Mouse (Mus musculus) hindbrain, embryonic 16.5 days (tissue): Measurements from ENCODE around the gene Pin1. TPM values are rescaled to one million over a fixed set of nuclear protein-coding genes. Genes with fewer than 3 reads are reported as not detected.
"Not testable (repeated sequence)": the region's sequence is repeated elsewhere in the genome, so short reads cannot be mapped to it uniquely, and the experiment has no call there.

Source experiments
- ATAC-seq: fragments of 200-750 bp; cut with Nextera tagmentation; 2 replicates; pipeline ENCODE4 v1.8.0; 2017; ENCODE audit warnings: moderate TSS enrichment, moderate library complexity
- H3K27ac ChIP-seq: fragments of 300-500 bp; sonication (generic); 2 replicates; pipeline ENCODE4 v1.5.1; 2014; ENCODE audit warnings: low read depth, mild to moderate bottlenecking, control low read depth, low read length, moderate library complexity
- H3K27me3 ChIP-seq: fragments of 300-500 bp; sonication (generic); replicated peaks from 2 replicates; pipeline ENCODE4 v1.6.1; 2014; ENCODE audit warnings: low read length; ENCODE audit not compliant: control insufficient read depth, insufficient read depth
- H3K36me3 ChIP-seq: fragments of 300-500 bp; sonication (generic); 2 replicates; pipeline ENCODE4 v1.6.1; 2014; ENCODE audit warnings: mild to moderate bottlenecking, low read length, moderate library complexity, mixed read lengths; ENCODE audit not compliant: control insufficient read depth, insufficient read depth
- H3K4me1 ChIP-seq: fragments of 300-500 bp; sonication (generic); 2 replicates; pipeline ENCODE4 v1.6.1; 2014; ENCODE audit warnings: low read depth, low read length; ENCODE audit not compliant: control insufficient read depth, insufficient read depth
- H3K4me2 ChIP-seq: fragments of 300-500 bp; sonication (generic); 2 replicates; pipeline ENCODE4 v1.6.1; 2014; ENCODE audit warnings: mild to moderate bottlenecking, low read length, control low read depth, moderate library complexity
- H3K4me3 ChIP-seq: fragments of 300-500 bp; sonication (generic); 2 replicates; pipeline ENCODE4 v1.5.1; 2014; ENCODE audit warnings: mild to moderate bottlenecking, low read length, control low read depth, moderate library complexity
- H3K9ac ChIP-seq: fragments of 300-500 bp; sonication (generic); 2 replicates; pipeline ENCODE4 v1.6.1; 2014; ENCODE audit warnings: low read depth, mild to moderate bottlenecking, control low read depth, low read length, moderate library complexity
- H3K9me3 ChIP-seq: fragments of 300-500 bp; sonication (generic); 2 replicates; pipeline ENCODE4 v1.6.1; 2014; ENCODE audit warnings: mild to moderate bottlenecking, low read length, moderate library complexity; ENCODE audit not compliant: control insufficient read depth
- WGBS: fragments of 180-500 bp; shearing (Covaris S2); extraction: QIAGEN DNeasy Blood & Tissue Kit; methylation state at CpG from one replicate; pipeline ENCODE4 v1.1.7; 2014; 5-methylcytosine and 5-hydroxymethylcytosine counted together
- polyA plus RNA-seq: library from polyadenylated mRNA; unstranded; fragments of >200 nt; fragmentation: Nextera tagmentation; extraction: Ambion mirVana; gene quantifications from 2 replicates; pipeline ENCODE4 v1.2.1, GENCODE M21; 2015

Gene Pin1
- polyA plus RNA-seq: 70.6 and 76.1 TPM in 2 replicates

DNA sequence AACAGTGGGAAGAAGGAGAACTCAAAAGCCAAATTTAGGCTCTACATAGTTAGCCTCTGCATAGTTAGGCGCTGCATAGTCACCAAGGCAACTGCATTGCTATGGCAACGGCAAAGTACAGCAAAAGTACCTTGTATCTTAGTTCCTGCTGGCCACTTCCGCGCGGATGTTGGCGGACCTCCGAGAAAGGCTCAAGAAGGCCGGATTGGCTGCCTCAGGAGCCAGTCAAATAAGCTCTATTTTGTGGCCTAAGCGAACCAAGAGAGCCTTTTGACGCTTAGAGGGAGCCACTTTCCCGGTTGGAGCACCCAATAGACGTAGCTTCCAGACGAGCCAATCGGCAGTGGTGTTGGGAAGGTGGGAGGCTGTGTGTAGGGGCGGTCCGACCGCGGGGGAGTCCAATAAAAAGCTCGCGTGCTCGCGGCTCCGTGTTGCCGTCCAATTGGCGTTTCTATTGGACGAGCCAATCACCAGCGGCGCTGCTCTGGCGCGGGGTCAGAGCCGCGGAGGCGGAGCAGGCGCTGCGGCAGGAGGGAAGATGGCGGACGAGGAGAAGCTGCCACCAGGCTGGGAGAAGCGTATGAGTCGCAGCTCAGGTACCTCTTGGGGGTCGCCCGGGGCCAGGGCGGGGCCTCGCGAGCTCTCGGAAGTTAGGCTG lies at the start of gene Pin1:
Pin1 (plus strand) TSS at position 494 of the 658 bp plus-strand sequence.
- Histone ChIP-seq H3K27ac (peak within 1 kb of the TSS; percentile 76), H3K4me3 (peak within 1 kb of the TSS; percentile 91), H3K9me3 (no peaks in the 10 kb centered on the region), H3K9ac (peak within 1 kb of the TSS; percentile 93), H3K36me3 (peaks cover 15% of the 10 kb centered on the region), H3K27me3 (no peaks in the 10 kb centered on the region), H3K4me1 (peaks cover 30% of the 10 kb centered on the region), H3K4me2 (peak within 1 kb of the TSS; percentile 75)
- WGBS: under 1% methylated on average over 45 of the region's 45 CpGs
- ATAC-seq: peak; percentile 99

DNA sequence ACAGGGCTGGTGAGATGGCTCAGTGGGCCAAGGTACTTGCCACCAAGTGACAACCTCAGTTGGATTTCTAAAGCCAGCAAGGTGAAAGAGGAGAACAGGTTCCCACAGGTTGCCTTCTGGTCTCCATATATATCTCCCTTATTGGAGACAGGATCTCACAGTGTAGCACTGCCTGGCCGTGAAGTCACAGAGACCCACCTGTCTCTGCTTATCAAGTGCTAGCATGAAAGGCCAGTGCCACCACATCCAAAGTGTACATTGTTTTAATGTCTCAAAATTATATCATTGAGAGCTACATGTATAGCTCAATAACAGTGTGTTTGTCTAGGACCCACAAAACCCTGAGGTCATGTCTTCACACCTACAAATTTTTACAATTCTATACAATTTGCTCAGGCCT lies 45.6 kb upstream of the Pin1 start:
- no peak overlapping the region for H3K4me3 ChIP-seq
- WGBS: 100% methylated on average over 1 of the region's 1 CpGs
- H3K36me3 ChIP-seq: peaks cover 9% of the 10 kb centered on the region; the same call in 1 of the 2 replicates
- peaks cover 6% of the 10 kb centered on the region for H3K4me1 ChIP-seq
- H3K27ac ChIP-seq: no peak overlapping the region
- peak overlapping the region; percentile 66 for H3K4me2 ChIP-seq
- no peaks in the 10 kb centered on the region for H3K9me3 ChIP-seq
- no peaks in the 10 kb centered on the region for H3K27me3 ChIP-seq
- no peak overlapping the region for H3K9ac ChIP-seq
- ATAC-seq: no peak

DNA sequence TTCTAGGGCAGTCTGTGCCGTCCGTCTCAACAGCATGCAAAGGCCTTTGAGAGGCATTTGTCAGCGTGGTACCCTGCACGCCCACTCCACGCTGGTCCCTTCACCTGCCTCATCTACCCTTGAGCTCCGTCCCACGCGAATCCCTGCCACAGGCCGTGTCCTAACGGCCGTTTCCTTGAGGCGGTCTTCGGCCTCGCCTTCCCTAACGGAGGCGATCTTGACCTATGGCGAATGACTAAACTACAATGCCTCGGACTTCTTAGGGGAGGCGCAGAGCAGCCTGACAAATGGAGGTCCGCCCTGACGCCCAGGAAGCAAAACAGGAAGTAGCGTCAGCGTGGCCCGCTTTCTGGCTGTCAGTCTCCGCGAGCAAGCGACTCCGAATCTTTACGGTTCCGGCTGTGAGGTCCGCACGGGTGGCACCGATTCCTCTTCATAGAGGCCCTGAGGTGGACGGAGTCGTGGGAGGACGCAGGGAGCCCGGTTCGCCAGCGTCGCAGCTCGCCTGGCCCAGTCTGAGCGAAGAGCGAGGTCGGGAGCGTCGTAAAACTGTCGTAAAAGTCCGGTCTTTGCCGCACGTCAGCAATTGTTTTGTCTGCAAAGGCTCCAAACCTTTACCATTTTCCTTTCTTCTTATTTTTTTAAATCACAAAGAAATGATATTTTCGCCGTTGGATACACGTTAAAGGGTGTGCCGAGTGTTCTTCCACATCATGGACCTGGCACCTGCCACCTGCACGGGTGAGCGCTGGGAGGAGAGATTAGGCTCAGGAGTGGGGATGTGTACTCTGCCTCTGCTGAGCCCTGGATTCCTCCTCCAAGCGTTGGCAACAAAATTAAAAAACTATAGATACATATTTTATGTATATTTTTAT lies 44.6 kb upstream of the Pin1 start:
- Histone ChIP-seq H3K27ac (peak overlapping the region; percentile 96), H3K4me2 (peak overlapping the region; percentile 66), H3K4me3 (peak overlapping the region; percentile 61), H3K36me3 (peaks cover 9% of the 10 kb centered on the region; the same call in 1 of the 2 replicates), H3K9me3 (no peaks in the 10 kb centered on the region), H3K27me3 (no peaks in the 10 kb centered on the region), H3K4me1 (peaks cover 6% of the 10 kb centered on the region), H3K9ac (peak overlapping the region; percentile 83)
- ATAC-seq: peak; percentile 91
- under 1% methylated on average over 57 of the region's 57 CpGs for WGBS

DNA sequence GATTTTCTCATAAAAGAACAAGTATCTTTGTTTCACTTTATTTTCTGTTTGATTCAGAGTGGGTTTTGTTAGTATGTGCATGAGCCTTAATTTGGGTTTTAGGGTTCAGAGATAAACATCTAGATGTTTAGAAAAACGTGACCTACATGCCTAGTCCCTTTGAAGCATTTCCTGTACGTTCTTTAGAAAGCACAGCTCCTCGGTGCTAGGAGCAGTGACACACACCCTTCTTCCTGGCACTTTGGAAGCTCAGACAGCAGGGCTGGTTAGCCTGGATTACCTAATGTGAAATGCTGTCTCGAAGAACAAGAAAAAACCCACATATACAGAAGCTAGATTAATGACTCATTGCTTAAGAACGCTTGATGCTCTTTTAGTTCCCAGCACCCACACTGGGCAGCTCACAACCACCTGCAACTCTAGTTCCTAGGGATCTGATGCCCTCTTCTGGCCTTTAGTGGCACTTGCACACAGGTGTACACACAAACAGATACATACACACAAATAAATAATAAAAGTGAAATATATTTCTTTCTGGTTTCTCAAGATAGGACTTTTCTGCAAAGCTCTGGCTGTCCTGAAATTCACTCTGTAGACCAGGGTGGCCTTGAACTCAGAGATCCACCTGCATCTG lies 41.9 kb upstream of the Pin1 start:
- H3K9me3 ChIP-seq: no peaks in the 10 kb centered on the region
- H3K4me1 ChIP-seq: peaks cover 6% of the 10 kb centered on the region
- no peak overlapping the region for H3K4me2 ChIP-seq
- H3K36me3 ChIP-seq: peaks cover 6% of the 10 kb centered on the region; the same call in 1 of the 2 replicates
- ATAC-seq: no peak
- no peak overlapping the region for H3K9ac ChIP-seq
- no peak overlapping the region for H3K4me3 ChIP-seq
- WGBS: 88% methylated on average over 5 of the region's 5 CpGs
- no peak overlapping the region for H3K27ac ChIP-seq
- H3K27me3 ChIP-seq: no peaks in the 10 kb centered on the region

DNA sequence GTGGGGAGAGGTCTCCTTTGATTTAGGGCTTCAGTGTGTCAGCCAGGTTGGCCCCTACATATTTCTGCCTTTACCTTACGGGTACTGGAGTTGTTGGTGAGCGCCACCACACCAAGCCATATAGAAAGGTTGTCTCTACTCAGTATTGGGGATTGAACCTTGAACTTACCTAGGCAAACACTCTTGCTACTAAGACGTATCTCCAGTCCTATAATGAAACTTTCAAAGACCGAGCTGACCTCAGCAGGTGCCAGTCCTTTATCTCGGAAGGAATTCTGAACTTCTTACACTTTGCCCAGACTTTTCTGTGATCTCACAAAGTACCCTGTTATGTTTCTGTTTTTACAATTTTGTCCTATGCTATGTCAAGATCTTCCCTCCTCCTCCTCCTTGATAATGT lies 39.9 kb upstream of the Pin1 start:
- 80% methylated on average over 5 of the region's 5 CpGs for WGBS
- Histone ChIP-seq H3K27ac (no peak overlapping the region), H3K9me3 (no peaks in the 10 kb centered on the region), H3K4me2 (no peak overlapping the region), H3K4me1 (no peaks in the 10 kb centered on the region), H3K9ac (no peak overlapping the region), H3K36me3 (peaks cover 6% of the 10 kb centered on the region; the same call in 1 of the 2 replicates), H3K27me3 (no peaks in the 10 kb centered on the region), H3K4me3 (no peak overlapping the region)
- ATAC-seq: no peak

DNA sequence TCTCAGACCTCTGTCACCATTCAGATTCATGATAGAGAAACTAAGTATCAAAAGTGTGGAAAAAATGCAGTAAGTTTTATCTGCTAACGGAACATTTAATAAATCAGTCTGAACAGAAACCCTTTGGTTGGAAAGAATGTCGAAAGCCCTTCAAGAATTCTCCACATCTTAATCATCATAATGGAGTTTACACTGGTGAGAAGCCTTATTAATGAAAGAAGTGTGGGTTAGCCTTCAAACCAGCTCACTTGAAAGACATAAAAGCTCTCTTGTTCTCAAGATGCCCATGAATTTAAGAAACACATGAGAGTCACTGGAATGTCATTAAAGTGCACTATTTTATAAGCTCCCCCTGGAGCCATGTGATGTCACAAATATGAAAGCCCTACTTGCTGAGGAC lies 35.2 kb upstream of the Pin1 start:
- WGBS: 98% methylated on average over 2 of the region's 2 CpGs
- Histone ChIP-seq H3K4me2 (no peak overlapping the region), H3K4me3 (no peak overlapping the region), H3K27me3 (no peaks in the 10 kb centered on the region), H3K9ac (no peak overlapping the region), H3K36me3 (no peaks in the 10 kb centered on the region; the same call in 1 of the 2 replicates), H3K27ac (no peak overlapping the region), H3K4me1 (no peaks in the 10 kb centered on the region), H3K9me3 (no peaks in the 10 kb centered on the region)
- ATAC-seq: no peak

DNA sequence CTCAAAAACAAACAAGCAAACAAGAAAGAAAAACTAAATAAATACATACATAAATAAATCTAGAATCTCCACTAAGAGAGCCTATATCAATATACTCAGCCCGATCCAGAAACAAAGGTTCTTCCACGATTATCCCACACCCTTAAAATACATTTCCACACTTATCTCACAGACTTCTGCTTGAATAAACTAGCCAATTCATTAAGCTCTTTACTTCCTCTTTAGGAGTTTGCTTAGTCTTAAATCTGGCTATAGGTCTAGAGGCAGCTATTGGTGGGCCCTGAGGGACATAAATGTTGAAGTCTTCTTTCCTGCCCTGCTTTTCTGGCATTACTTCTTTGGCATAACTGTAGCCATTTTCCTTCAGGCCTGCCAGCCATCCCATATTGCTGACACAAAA lies 20.6 kb upstream of the Pin1 start:
- Histone ChIP-seq H3K4me2 (no peak overlapping the region), H3K27ac (no peak overlapping the region), H3K9me3 (no peaks in the 10 kb centered on the region), H3K9ac (no peak overlapping the region), H3K4me1 (no peaks in the 10 kb centered on the region), H3K36me3 (0 out of 2 replicates have a peak, but pooled peaks cover 3% of the 10 kb centered on the region), H3K4me3 (no peak overlapping the region), H3K27me3 (no peaks in the 10 kb centered on the region)
- 90% methylated on average over 2 of the region's 2 CpGs for WGBS
- no peak for ATAC-seq

DNA sequence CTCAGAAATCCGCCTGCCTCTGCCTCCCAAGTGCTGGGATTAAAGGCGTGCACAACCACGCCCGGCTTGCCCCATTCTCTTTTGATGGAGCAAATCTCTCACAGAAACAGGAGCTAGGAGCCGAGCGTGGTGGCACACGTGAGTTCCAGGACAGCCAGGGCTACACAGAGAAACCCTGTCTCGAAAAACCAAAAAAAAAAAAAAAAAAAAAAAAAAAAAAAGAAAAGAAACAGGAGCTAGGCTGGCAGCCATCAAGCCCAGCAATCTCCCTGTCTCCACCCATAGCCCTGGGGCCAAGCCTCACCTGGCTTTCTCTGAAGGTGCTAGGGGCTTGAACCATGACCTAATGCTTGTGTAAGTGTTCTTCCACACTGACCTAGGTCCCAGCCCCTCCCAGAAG lies 16.2 kb upstream of the Pin1 start:
- WGBS: 94% methylated on average over 8 of the region's 8 CpGs
- ATAC-seq, H3K4me3 ChIP-seq: not testable (repeated sequence)

DNA sequence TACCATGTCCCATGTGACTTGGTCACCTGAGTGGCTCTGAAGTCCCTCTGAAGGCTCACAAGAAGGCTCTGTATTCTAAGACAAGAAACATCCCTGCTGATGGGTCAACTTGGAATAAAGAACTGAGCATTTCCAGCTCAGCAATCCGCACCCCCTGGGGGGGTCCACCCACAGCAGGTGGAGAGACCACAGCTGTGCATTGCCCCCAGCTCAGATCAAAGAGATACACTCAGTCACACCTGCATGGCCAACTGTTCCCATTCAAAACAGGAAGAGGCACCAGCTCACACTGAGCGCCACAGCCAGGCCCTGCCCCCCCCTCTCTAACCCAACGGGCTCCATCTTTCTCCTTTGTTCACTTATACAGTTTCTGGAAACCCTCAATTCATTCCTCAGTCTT lies 15.6 kb upstream of the Pin1 start:
- H3K9me3 ChIP-seq: no peaks in the 10 kb centered on the region
- no peak for ATAC-seq
- 0 out of 2 replicates have a peak, but pooled peaks cover 6% of the 10 kb centered on the region for H3K36me3 ChIP-seq
- WGBS: 84% methylated on average over 3 of the region's 3 CpGs
- H3K4me2 ChIP-seq: no peak overlapping the region
- peaks cover 7% of the 10 kb centered on the region for H3K4me1 ChIP-seq
- H3K27me3 ChIP-seq: no peaks in the 10 kb centered on the region
- H3K4me3 ChIP-seq: no peak overlapping the region
- H3K9ac ChIP-seq: no peak overlapping the region
- H3K27ac ChIP-seq: no peak overlapping the region

More for the DNA sequence above, 16.2 kb upstream of the Pin1 start:
- H3K36me3 ChIP-seq, H3K9me3 ChIP-seq, H3K4me1 ChIP-seq, H3K9ac ChIP-seq, H3K27ac ChIP-seq, H3K27me3 ChIP-seq, H3K4me2 ChIP-seq: not testable (repeated sequence)
